Mouse (Mus musculus) midbrain, postnatal 0 days (tissue): ENCODE measurements at regions not wholly inside any gene's neighbourhood (a gene's known extent, or its start where the extent isn't known, plus 50 kb on each side); places are given as distances from the start of the nearest gene placed in this dataset.

ENCODE experiments used
- ATAC-seq: fragments of 200-750 bp; cut with Nextera tagmentation; 2 replicates; pipeline ENCODE4 v1.8.0; 2017; ENCODE audit warnings: moderate number of reproducible peaks, mild to moderate bottlenecking, moderate TSS enrichment, moderate library complexity; ENCODE audit not compliant: low FRiP score
- DNase-seq: peaks from one replicate; pipeline ENCODE4 v3.0.0-alpha.2; 2015; ENCODE audit warnings: low spot score
- H3K27ac ChIP-seq: fragments of 300-500 bp; sonication (generic); 2 replicates; pipeline ENCODE4 v1.5.1; 2014; ENCODE audit warnings: low read depth, mild to moderate bottlenecking, low read length, mixed read lengths
- H3K27me3 ChIP-seq: fragments of 300-500 bp; sonication (generic); 2 replicates; pipeline ENCODE4 v1.6.1; 2014; ENCODE audit warnings: low read length, control low read depth, mixed read lengths; ENCODE audit not compliant: insufficient read depth
- H3K36me3 ChIP-seq: fragments of 300-500 bp; sonication (generic); 2 replicates; pipeline ENCODE4 v1.6.1; 2014; ENCODE audit warnings: low read length, control low read depth, mixed read lengths; ENCODE audit not compliant: insufficient read depth
- H3K4me1 ChIP-seq: fragments of 300-500 bp; sonication (generic); 2 replicates; pipeline ENCODE4 v1.6.1; 2014; ENCODE audit warnings: mild to moderate bottlenecking, control low read depth, antibody characterized with exemption, low read length, mixed read lengths; ENCODE audit not compliant: insufficient read depth
- H3K4me2 ChIP-seq: fragments of 300-500 bp; sonication (generic); 2 replicates; pipeline ENCODE4 v1.6.1; 2014; ENCODE audit warnings: low read depth, mild to moderate bottlenecking, low read length, mixed read lengths; ENCODE audit not compliant: poor library complexity, severe bottlenecking
- H3K4me3 ChIP-seq: fragments of 300-500 bp; sonication (generic); 2 replicates; pipeline ENCODE4 v1.5.1; 2014; ENCODE audit warnings: low read depth, mild to moderate bottlenecking, low read length, moderate library complexity
- H3K9ac ChIP-seq: fragments of 300-500 bp; sonication (generic); replicated peaks from 2 replicates; pipeline ENCODE4 v1.6.1; 2014; ENCODE audit warnings: mild to moderate bottlenecking, low read length, moderate library complexity, mixed read lengths; ENCODE audit not compliant: poor library complexity, severe bottlenecking
- H3K9me3 ChIP-seq: fragments of 300-500 bp; sonication (generic); 2 replicates; pipeline ENCODE4 v1.6.1; 2016; ENCODE audit warnings: low read length, control low read depth
- CTCF ChIP-seq: IDR thresholded peaks from 2 replicates; pipeline ENCODE4 v1.5.1; 2016; ENCODE audit warnings: antibody characterized with exemption, mild to moderate bottlenecking
- WGBS: fragments of 180-500 bp; shearing (Covaris S2); extraction: QIAGEN DNeasy Blood & Tissue Kit; methylation state at CpG from one replicate; pipeline ENCODE4 v1.1.7; 2014; 5-methylcytosine and 5-hydroxymethylcytosine counted together

DNA sequence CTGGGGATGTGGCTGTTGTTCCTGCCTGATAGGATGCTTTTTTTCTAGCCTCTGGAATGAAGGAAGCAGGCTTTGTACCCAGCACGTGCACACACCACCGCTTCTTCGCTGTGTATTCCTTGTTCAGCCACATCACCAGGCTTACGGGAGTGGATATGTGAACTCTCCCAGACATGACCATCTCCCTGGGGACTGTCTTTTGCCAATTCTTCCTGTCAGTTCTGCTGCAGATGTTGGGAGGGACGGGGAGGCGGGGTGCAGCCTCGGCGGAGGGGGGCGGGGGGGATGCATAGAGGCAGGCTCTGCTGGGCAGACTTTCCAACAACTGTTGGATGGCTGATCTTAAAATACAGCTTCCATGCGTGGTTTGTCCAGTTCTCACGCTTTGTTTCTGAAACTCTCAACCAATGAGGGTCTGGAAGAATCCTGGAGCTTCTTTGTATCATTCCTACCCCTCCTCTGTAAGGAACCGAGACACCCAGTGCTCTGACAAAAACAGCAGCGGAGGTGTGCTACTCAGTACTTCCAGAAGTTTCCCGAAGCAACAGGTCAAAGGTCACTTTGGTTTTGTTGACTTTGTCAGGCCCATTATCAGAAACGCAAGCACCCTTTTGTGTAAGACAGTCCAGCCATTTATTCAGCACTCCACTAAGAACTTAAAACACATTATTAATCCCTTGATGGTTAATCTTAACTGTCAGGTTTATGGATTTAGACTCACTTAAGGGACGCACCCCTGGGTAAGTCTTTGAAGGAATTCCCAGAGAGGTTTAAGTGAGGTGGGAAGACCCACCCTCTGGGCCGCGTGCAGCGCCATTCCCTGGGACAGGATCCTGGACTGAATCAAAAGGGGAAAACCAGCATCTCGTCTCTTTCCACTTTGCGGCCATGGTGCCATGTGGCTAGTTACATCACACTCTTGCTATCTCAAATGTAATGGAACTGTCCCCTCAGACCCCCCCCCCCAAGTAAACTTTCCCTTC, 476.5 kb upstream of the Tbx3 start:
- H3K4me2 ChIP-seq = no peak overlapping the region
- no peaks in the 10 kb centered on the region for H3K36me3 ChIP-seq
- H3K4me3 ChIP-seq = no peak overlapping the region
- no peaks in the 10 kb centered on the region for H3K4me1 ChIP-seq
- peak; percentile 43 for DNase-seq
- WGBS = 55% methylated on average over 21 of the region's 21 CpGs
- H3K9me3 ChIP-seq = no peaks in the 10 kb centered on the region
- H3K9ac ChIP-seq = no peak overlapping the region
- H3K27me3 ChIP-seq = no peaks in the 10 kb centered on the region
- no peak overlapping the region for H3K27ac ChIP-seq
- no peak for TF ChIP-seq CTCF
- no peak for ATAC-seq

DNA sequence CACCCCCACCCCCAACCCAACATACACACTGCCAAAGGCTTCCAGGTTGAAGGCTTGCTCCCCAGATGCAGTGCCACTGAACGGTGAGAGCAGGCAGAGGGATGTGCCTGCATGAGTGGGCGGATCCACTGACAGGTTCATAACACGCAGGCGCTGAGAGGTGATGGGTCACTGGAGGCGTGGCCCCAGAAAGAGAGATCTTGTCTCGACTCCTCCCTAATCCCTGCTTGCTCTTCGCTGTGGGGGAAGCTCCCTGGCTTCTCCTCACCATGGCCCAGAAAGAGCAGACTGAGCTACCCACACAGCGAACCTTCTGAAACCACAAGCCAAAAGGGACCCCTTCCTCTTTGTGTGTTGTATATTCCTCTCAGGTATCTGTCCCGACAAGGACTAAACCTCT, 470.6 kb upstream of the Tbx3 start:
- no peak for TF ChIP-seq CTCF
- no peaks in the 10 kb centered on the region for H3K4me1 ChIP-seq
- no peaks in the 10 kb centered on the region for H3K36me3 ChIP-seq
- H3K4me2 ChIP-seq = no peak overlapping the region
- no peak overlapping the region for H3K27ac ChIP-seq
- DNase-seq (no peak), ATAC-seq (no peak)
- WGBS = 32% methylated on average over 9 of the region's 9 CpGs
- H3K4me3 ChIP-seq = no peak overlapping the region
- H3K27me3 ChIP-seq = no peaks in the 10 kb centered on the region
- H3K9me3 ChIP-seq = no peaks in the 10 kb centered on the region
- H3K9ac ChIP-seq = no peak overlapping the region

DNA sequence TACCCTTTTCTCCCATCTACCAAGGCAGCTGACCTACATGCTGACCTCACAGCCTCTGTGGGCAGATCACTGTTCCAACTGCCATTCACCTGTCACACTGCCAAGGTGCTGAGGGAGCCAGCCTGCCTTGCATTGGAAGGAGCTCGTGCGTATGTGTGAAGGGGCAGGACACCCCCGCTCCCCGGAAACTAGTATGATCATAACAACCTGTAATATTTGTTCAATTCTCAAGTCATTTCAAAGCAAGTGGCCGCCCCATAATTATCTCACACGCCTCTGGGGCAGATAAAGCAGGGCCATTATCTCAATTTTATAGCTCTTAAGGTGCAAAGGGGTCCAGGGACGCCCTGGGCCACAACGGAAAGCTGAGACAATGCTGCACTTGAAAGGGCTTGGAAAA, 469.2 kb upstream of the Tbx3 start:
- H3K9me3 ChIP-seq = no peaks in the 10 kb centered on the region
- no peak for DNase-seq
- H3K36me3 ChIP-seq = no peaks in the 10 kb centered on the region
- WGBS = 81% methylated on average over 8 of the region's 8 CpGs
- H3K4me2 ChIP-seq = no peak overlapping the region
- H3K4me3 ChIP-seq = no peak overlapping the region
- TF ChIP-seq CTCF = no peak
- no peak overlapping the region for H3K9ac ChIP-seq
- H3K4me1 ChIP-seq = no peaks in the 10 kb centered on the region
- ATAC-seq = no peak
- no peak overlapping the region for H3K27ac ChIP-seq
- no peaks in the 10 kb centered on the region for H3K27me3 ChIP-seq

GRCm38 (mm10) chr5:119204736-119205135, 465.7 kb upstream of the Tbx3 start:
- Histone ChIP-seq H3K27ac (no peak overlapping the region), H3K36me3 (no peaks in the 10 kb centered on the region), H3K27me3 (no peaks in the 10 kb centered on the region), H3K4me3 (no peak overlapping the region), H3K4me2 (no peak overlapping the region), H3K4me1 (no peaks in the 10 kb centered on the region), H3K9ac (no peak overlapping the region), H3K9me3 (no peaks in the 10 kb centered on the region)
- DNase-seq = peak; percentile 11
- no peak for TF ChIP-seq CTCF
- no peak for ATAC-seq
- WGBS = 76% methylated on average over 2 of the region's 2 CpGs

- Histone ChIP-seq H3K9me3 (no peaks in the 10 kb centered on the region; the same call in 1 of the 2 replicates), H3K9ac (no peak overlapping the region), H3K4me1 (no peaks in the 10 kb centered on the region), H3K27me3 (no peaks in the 10 kb centered on the region), H3K27ac (no peak overlapping the region), H3K36me3 (no peaks in the 10 kb centered on the region), H3K4me2 (no peak overlapping the region), H3K4me3 (no peak overlapping the region)
- no peak for TF ChIP-seq CTCF
- 81% methylated on average over 13 of the region's 13 CpGs for WGBS
- DNase-seq (no peak), ATAC-seq (no peak)
These were observed 462.4 kb upstream of the Tbx3 start for GRCm38 (mm10) chr5:119208077-119208476.

DNA sequence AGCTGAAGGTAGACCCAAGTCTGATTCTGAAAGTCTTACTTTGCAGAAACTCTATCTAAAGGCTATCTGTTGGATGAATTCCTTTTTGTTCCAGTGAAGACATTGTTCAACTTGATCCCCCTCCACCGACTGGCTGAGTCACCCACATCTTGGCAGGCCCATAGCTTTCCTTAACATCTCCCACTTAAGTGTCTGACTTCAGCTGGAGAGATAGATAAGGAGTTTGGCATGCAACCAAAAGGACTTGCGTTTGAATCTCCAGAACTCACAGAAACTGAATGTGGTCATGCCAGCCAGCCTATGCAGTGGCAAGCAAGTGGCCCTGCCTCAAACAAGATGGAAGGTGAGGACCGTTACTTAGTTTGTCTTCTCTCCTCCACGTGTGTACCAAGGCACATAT, 457.3 kb upstream of the Tbx3 start:
- Histone ChIP-seq H3K9me3 (no peaks in the 10 kb centered on the region; the same call in 1 of the 2 replicates), H3K36me3 (no peaks in the 10 kb centered on the region), H3K9ac (no peak overlapping the region), H3K4me2 (no peak overlapping the region), H3K27me3 (no peaks in the 10 kb centered on the region), H3K27ac (no peak overlapping the region), H3K4me1 (no peaks in the 10 kb centered on the region), H3K4me3 (no peak overlapping the region)
- DNase-seq = no peak
- 69% methylated on average over 4 of the region's 4 CpGs for WGBS
- TF ChIP-seq CTCF = no peak
- no peak for ATAC-seq
